Mouse (Mus musculus) megakaryocyte, embryonic 14.5 days (primary cell): ENCODE measurements around the gene Ssmem1.

ENCODE experiments used
- FLI1 ChIP-seq: IDR thresholded peaks from 2 replicates; pipeline ENCODE4 v1.6.1; 2012; ENCODE audit warnings: low read length, inconsistent platforms, mixed read lengths
- GATA1 ChIP-seq: IDR thresholded peaks from 3 replicates; pipeline ENCODE4 v1.6.1; 2012; ENCODE audit warnings: mixed read lengths, low read length, inconsistent platforms, borderline replicate concordance

- TF ChIP-seq GATA1: no peak
- TF ChIP-seq FLI1: no peak
These were observed 39.6 kb downstream of the Ssmem1 start for GRCm38 (mm10) chr6:30549231-30549761.
